Mouse (Mus musculus) spleen, postnatal 14 days (tissue): Measurements from ENCODE around the gene Ankrd23.

Experiments used
- DNase-seq, 2 experiments: peaks; one replicate each; pipeline ENCODE4 v3.0.0; 2021 to 2022; ENCODE audit warnings: low spot score in 2 of 2

The Ankrd23 gene

GRCm38 (mm10) chr1:36519626-36520025 lies 17.1 kb downstream of the Ankrd23 start:
- DNase-seq, result no peak

DNA sequence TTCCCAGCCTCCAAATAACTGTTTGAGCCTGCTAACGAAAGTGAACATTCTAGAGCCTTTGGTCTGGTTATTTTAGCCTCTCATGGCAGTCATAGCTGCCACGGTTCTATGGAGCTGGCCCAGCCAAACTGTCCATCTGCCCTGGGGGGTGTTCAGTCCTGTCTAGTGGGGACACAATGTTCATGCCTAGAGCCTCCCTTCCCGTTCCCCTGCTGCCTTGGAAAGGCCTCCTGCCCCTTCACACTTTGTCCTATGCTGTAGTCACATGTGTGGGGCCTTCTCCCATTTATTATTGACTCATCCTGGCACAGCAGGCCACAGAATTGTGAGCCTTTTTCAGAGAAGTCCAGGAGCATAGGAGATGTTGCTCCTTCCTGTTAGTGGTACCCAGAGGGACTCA lies 18.4 kb downstream of the Ankrd23 start:
- DNase-seq, result no peak

DNA sequence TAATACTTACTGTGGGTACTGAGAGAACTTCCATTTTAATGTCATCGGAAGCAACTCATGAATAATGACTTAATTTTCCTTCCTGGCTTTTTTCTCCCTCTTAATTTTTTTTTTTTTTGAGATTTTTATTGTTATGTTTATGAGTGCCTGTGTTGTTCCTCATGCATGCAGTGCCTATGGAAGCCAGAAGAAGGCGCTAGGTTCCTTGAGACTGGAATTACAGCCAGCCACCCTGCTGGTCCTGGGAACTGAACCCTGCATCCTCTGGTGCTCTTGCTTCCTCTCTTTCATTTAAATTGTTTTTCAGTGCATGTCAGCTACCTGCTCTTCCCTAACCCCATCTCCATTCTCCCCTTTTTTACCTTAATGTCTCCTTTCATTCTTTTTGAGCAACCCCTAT lies 23.0 kb downstream of the Ankrd23 start:
- no peak for DNase-seq

DNA sequence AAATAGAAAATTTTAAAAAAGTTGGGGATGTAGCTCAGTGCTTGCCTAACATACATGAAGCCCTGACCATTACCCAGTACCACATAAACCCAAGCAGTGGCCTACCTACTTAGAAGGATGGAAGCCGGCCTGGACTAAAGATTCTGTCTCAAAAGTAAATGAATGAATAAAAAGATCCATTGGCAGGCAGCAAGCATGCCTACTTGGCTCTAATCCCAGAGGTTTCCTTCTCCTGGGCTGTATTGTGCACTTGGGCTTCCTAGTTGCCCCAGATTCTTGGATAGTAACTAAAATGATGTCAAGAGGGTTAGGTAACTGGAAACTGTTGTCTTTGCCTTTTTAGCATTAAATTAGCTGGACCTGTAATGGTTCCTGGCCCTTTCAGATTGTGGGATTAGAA lies 23.4 kb downstream of the Ankrd23 start:
- no peak for DNase-seq

DNA sequence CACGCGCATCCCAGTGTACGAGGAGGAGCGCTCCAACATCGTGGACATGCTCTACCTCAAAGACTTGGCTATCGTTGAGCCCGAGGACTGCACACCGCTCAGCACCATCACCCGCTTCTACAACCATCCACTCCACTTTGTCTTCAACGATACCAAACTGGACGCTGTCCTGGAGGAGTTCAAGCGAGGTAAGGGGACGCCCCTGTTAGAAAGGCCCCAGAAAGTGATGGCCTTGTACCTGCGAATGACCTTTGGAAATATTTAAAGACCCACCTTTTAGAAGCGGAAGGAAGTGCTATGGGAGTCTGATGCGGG lies 23.8 kb downstream of the Ankrd23 start:
- DNase-seq, result no peak

DNA sequence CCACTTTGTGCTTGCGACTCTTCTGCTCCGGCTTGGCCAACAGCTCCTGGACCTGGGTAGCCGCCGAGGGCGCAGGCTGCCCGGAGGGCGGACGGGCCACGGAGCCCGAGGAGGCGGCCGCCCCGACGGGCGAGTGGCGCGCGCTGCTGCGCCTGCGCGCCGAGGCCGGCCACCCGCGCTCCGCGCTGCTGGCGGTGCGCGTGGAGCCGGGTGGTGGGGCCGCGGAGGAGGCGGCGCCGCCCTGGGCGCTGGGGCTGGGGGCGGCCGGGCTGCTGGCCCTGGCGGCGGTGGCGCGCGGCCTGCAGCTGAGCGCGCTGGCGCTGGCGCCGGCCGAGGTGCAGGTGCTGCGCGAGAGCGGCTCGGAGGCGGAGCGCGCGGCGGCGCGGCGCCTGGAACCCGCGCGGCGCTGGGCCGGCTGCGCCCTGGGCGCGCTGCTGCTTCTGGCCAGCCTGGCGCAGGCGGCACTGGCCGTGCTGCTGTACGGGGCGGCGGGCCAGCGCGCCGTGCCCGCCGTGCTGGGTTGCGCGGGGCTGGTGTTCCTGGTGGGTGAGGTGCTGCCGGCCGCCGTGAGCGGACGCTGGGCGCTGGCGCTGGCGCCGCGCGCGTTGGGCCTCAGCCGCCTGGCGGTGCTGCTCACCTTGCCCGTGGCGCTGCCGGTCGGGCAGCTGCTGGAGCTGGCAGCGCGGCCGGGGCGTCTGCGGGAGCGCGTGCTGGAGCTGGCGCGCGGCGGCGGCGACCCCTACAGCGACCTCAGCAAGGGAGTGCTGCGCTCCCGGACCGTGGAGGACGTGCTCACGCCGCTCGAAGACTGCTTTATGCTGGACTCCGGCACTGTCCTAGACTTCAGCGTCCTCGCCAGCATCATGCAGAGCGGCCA lies 24.4 kb downstream of the Ankrd23 start:
- DNase-seq, result peak in 1 of 2 experiments; percentile 37

- peak; percentile 100 for DNase-seq
Observed at GRCm38 (mm10) chr1:36511289-36512021, 25.2 kb downstream of the Ankrd23 start, which contains the start of gene Cnnm3. Cnnm3 (plus strand) TSS chr1:36511867.

GRCm38 (mm10) chr1:36508238-36508637 lies 28.4 kb downstream of the Ankrd23 start:
- no peak for DNase-seq

- peak; percentile 55 to 71 for DNase-seq
Observed at GRCm38 (mm10) chr1:36501261-36501660, 35.4 kb downstream of the Ankrd23 start.

GRCm38 (mm10) chr1:36497312-36497711 lies 39.4 kb downstream of the Ankrd23 start:
- DNase-seq, result no peak

DNA sequence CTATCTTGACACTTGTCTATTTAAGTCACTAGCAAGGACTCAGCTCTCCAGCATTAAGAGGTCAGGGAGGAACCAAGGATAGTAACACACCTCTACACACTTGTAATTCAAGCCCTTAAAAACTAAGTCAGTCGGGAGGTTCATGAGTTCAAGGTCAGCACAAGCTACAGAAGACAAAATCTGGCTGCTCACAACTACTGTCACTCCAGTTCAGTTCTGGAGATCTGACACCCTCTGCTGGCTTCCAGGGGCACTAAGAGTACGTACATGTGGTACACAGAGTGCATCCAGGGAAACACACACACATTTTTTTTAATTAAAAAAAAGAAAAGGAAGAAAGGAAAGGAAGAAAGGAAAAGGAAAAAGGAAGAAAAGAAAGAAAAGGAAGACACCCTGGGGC lies 40.0 kb downstream of the Ankrd23 start:
- DNase-seq, result no peak

- DNase-seq, result no peak
Observed at GRCm38 (mm10) chr1:36493299-36493698, 43.4 kb downstream of the Ankrd23 start.

- DNase-seq, result no peak
Observed at GRCm38 (mm10) chr1:36492416-36493139, 44.1 kb downstream of the Ankrd23 start.

DNA sequence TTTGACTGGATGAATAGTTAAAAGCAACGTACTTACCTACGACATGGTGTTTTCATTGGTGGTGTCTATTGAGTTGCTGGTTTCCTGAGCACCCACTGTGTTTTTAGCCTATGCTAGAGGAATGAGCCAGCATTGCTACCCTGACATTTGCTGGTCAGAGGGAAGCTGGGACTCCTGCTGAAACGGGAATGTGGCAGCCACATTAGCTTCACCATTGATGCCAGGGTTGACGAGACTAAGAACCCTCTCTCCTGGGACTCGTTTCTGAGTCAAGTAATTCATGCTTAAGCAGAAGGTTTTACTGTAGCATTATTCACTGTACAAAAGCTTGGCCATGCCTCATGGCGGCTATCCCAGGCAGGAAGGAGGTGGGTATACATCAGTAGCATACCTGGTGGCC lies 47.0 kb downstream of the Ankrd23 start:
- no peak for DNase-seq

DNA sequence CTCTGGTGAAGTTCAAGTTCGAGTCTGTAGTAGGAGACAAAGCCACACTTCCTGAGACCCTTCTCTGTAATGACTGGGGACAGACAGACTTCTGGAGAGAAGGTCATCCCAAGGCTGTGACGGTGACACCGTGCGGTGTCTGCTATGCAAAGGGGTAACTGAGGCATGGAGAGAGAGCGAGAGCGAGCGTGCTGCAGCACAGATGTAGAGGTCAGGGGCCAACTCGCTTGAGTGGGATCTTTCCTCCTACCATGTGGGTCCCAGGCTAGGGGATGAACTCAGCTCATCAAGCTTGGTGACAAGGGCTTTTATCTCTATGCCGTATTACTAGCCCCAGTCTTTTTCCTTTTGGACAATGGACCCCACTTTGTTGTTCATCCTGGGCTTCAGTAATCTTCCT lies 49.6 kb downstream of the Ankrd23 start:
- no peak for DNase-seq

DNA sequence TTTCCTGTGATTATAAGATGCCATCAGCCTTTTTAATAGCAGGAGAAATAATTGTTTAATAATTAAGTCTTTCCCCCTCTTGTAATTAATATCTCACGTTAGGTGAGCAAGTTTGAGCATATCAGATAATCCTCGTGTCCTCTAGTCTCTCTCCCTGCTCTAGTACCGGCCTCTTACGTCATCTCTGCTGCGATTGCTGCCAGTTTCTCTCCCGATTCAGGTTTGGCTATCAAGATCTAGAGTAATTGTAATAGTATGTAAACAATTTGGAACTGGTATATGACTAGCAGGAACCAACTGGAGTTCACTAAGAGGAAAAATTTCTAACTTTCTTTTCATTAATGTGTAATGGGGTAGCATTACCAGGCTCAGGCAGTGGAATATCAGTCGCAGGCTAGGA lies 51.6 kb downstream of the Ankrd23 start:
- no peak for DNase-seq

DNA sequence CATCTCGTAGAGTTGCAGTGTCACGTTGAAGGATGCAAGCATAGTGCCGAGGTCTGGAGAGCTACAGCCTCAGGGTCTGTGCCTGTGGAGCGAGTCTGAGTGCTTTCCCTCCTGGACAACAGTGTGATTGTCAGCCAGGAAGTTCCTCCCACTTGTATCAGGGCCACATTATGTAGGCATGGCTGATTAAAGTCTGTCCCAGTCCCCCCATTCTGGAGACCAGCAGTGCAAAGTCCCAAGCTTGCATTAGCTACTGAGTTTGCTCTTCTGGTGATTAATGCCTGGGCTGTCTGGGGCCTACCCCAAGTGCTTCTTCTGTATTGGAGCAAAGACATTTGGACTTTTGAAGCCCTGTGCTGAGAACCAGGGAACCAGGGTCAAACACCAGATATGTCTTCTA lies 52.9 kb downstream of the Ankrd23 start:
- DNase-seq, result no peak
